Mouse (Mus musculus) small intestine, adult 2 months (tissue): ENCODE measurements around the gene Mettl17. TPM values are rescaled to one million over a fixed set of nuclear protein-coding genes. Genes with fewer than 3 reads are reported as not detected.

Source experiments
- H3K27ac ChIP-seq: fragments of 200-500 bp; 2 replicates; pipeline ENCODE4 v1.5.1; 2012; ENCODE audit warnings: low read depth, low read length, control low read depth, inconsistent platforms; ENCODE audit not compliant: insufficient read depth
- H3K27me3 ChIP-seq: fragments of 200-500 bp; 2 replicates; pipeline ENCODE4 v1.6.1; 2012; ENCODE audit warnings: mild to moderate bottlenecking, moderate library complexity, low read length, inconsistent platforms; ENCODE audit not compliant: control insufficient read depth, insufficient read depth
- H3K36me3 ChIP-seq: fragments of 200-500 bp; 2 replicates; pipeline ENCODE4 v1.6.1; 2012; ENCODE audit warnings: mild to moderate bottlenecking, low read length, control low read depth, inconsistent platforms; ENCODE audit not compliant: control insufficient read depth, insufficient read depth
- H3K4me1 ChIP-seq: fragments of 200-500 bp; 2 replicates; pipeline ENCODE4 v1.6.1; 2012; ENCODE audit warnings: low read length, inconsistent platforms, mixed read lengths; ENCODE audit not compliant: control insufficient read depth, insufficient read depth, insufficient read length
- H3K4me3 ChIP-seq: fragments of 200-500 bp; 2 replicates; pipeline ENCODE4 v1.5.1; 2012; ENCODE audit warnings: low read depth, mild to moderate bottlenecking, control low read depth, inconsistent platforms, low read length, moderate library complexity
- CTCF ChIP-seq: fragments of 200-500 bp; IDR thresholded peaks from 2 replicates; pipeline ENCODE4 v1.5.1; 2012; ENCODE audit warnings: low read depth, mild to moderate bottlenecking, control low read depth, inconsistent platforms, low read length, moderate library complexity, mixed read lengths; ENCODE audit not compliant: insufficient replicate concordance, insufficient read length; ENCODE audit errors: extremely low read depth
- POLR2A ChIP-seq: fragments of 200-500 bp; IDR thresholded peaks from 2 replicates; pipeline ENCODE4 v1.6.1; 2012; ENCODE audit warnings: low read depth, mild to moderate bottlenecking, control low read depth, inconsistent platforms, low read length, moderate library complexity
- WGBS: fragments of 180-500 bp; shearing (Covaris S2); methylation state at CpG from one replicate; pipeline ENCODE4 v1.1.7; 2018; 5-methylcytosine and 5-hydroxymethylcytosine counted together
- polyA plus RNA-seq: library from polyadenylated mRNA; depleted of rRNA; stranded (reverse); fragments of >200 nt; gene quantifications from 2 replicates; pipeline ENCODE4 v1.2.3, GENCODE M21; 2012

Mettl17 gene
- polyA plus RNA-seq, 1 experiment = 16.9 TPM

- peak overlapping the region; percentile 12; the same call in 1 of the 2 replicates for H3K27ac ChIP-seq
- peaks cover 11% of the 10 kb centered on the region for H3K4me1 ChIP-seq
- no peaks in the 10 kb centered on the region for H3K27me3 ChIP-seq
- TF ChIP-seq POLR2A (no peak), CTCF (no peak)
- WGBS = 8% methylated on average over 14 of the region's 14 CpGs
- peaks cover 4% of the 10 kb centered on the region; the same call in 1 of the 2 replicates for H3K36me3 ChIP-seq
- H3K4me3 ChIP-seq = peak overlapping the region; percentile 85
These were observed 27.9 kb downstream of the Mettl17 start for GRCm38 (mm10) chr14:51912391-51913061.

- WGBS = under 1% methylated on average over 58 of the region's 58 CpGs
- TF ChIP-seq CTCF = no peak
- TF ChIP-seq POLR2A = peak; percentile 52
- Histone ChIP-seq H3K36me3 (no peaks in the 10 kb centered on the region), H3K4me1 (peaks cover 11% of the 10 kb centered on the region), H3K4me3 (peak overlapping the region; percentile 85), H3K27me3 (no peaks in the 10 kb centered on the region), H3K27ac (peak overlapping the region; percentile 72)
These were observed 28.7 kb downstream of the Mettl17 start for GRCm38 (mm10) chr14:51913062-51913959.

GRCm38 (mm10) chr14:51913960-51914762 lies 29.5 kb downstream of the Mettl17 start, which contains the start of gene Ndrg2:
Ndrg2 (minus strand) TSS chr14:51914158.
- H3K36me3 ChIP-seq = no peaks in the 10 kb centered on the region
- H3K4me3 ChIP-seq = peak within 1 kb of the TSS; percentile 85
- no peaks in the 10 kb centered on the region for H3K27me3 ChIP-seq
- H3K4me1 ChIP-seq = peaks cover 11% of the 10 kb centered on the region
- H3K27ac ChIP-seq = peak within 1 kb of the TSS; percentile 72
- TF ChIP-seq CTCF = no peak
- TF ChIP-seq POLR2A = no peak
- WGBS = 15% methylated on average over 21 of the region's 23 CpGs

- no peak for TF ChIP-seq POLR2A
- no peak for TF ChIP-seq CTCF
- Histone ChIP-seq H3K36me3 (no peaks in the 10 kb centered on the region), H3K4me3 (no peak overlapping the region), H3K27me3 (no peaks in the 10 kb centered on the region), H3K27ac (no peak overlapping the region), H3K4me1 (peaks cover 11% of the 10 kb centered on the region)
- WGBS = 13% methylated on average over 3 of the region's 3 CpGs
These were observed 30.4 kb downstream of the Mettl17 start for GRCm38 (mm10) chr14:51915030-51915429.

DNA sequence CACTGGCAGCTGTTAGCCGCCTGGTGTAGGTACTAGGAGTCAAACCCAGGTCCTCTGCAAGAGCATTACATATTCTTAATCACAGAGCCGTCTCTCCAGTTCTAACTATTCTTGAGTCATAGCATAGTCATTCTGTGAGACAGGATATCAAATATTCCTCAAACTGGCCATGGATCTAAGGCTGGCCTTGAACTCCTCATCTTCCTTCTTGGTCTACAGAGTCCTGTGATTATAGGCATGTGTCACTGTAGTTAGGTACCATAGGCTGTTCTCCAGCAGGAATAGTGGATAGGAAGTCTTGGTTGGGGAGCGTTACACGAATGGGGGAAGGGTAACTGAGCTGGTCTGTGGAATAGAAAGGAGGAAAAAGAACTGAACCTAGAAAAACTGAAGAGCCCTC lies 31.9 kb downstream of the Mettl17 start:
- 85% methylated on average over 4 of the region's 4 CpGs for WGBS
- Histone ChIP-seq H3K36me3 (no peaks in the 10 kb centered on the region), H3K27me3 (no peaks in the 10 kb centered on the region; the same call in 1 of the 2 replicates), H3K27ac (no peak overlapping the region), H3K4me3 (no peak overlapping the region), H3K4me1 (peaks cover 11% of the 10 kb centered on the region)
- TF ChIP-seq POLR2A (no peak), CTCF (no peak)

GRCm38 (mm10) chr14:51918125-51918524 lies 33.5 kb downstream of the Mettl17 start, which contains the start of gene Tppp2:
Tppp2 (plus strand) TSS chr14:51918425.
- WGBS = 90% methylated on average over 4 of the region's 4 CpGs

More at GRCm38 (mm10) chr14:51918125-51918524, 33.5 kb downstream of the Mettl17 start, which contains the start of gene Tppp2:
- Histone ChIP-seq H3K27me3 (no peaks in the 10 kb centered on the region; the same call in 1 of the 2 replicates), H3K4me1 (0 out of 2 replicates have a peak, but pooled peaks cover 3% of the 10 kb centered on the region), H3K27ac (no peak within 1 kb of the TSS), H3K4me3 (no peak within 1 kb of the TSS), H3K36me3 (no peaks in the 10 kb centered on the region)
- TF ChIP-seq POLR2A = no peak
- TF ChIP-seq CTCF = no peak
